Mouse (Mus musculus) limb, embryonic 15.5 days (tissue): Measurements from ENCODE around the gene Ubtd2. TPM values are rescaled to one million over a fixed set of nuclear protein-coding genes. Genes with fewer than 3 reads are reported as not detected.

Source experiments
- ATAC-seq: fragments of 200-750 bp; cut with Nextera tagmentation; 2 replicates; pipeline ENCODE4 v1.8.0; 2017; ENCODE audit warnings: low read depth, moderate TSS enrichment; ENCODE audit not compliant: insufficient number of reproducible peaks, low FRiP score, low TSS enrichment
- H3K27ac ChIP-seq: fragments of 300-500 bp; sonication (generic); 2 replicates; pipeline ENCODE4 v1.5.1; 2015; ENCODE audit warnings: moderate library complexity, mild to moderate bottlenecking, inconsistent platforms
- H3K27me3 ChIP-seq: fragments of 300-500 bp; sonication (generic); 2 replicates; pipeline ENCODE4 v1.6.1; 2015; ENCODE audit warnings: inconsistent platforms
- H3K36me3 ChIP-seq: fragments of 300-500 bp; sonication (generic); 2 replicates; pipeline ENCODE4 v1.6.1; 2015; ENCODE audit warnings: inconsistent platforms
- H3K4me1 ChIP-seq: fragments of 300-500 bp; sonication (generic); 2 replicates; pipeline ENCODE4 v1.6.1; 2015; ENCODE audit warnings: inconsistent platforms
- H3K4me2 ChIP-seq: fragments of 300-500 bp; sonication (generic); 2 replicates; pipeline ENCODE4 v1.6.1; 2015; ENCODE audit warnings: mild to moderate bottlenecking, inconsistent platforms
- H3K4me3 ChIP-seq: fragments of 300-500 bp; sonication (generic); 2 replicates; pipeline ENCODE4 v1.5.1; 2015; ENCODE audit warnings: mild to moderate bottlenecking, inconsistent platforms
- H3K9ac ChIP-seq: fragments of 300-500 bp; sonication (generic); 2 replicates; pipeline ENCODE4 v1.6.1; 2015; ENCODE audit warnings: inconsistent platforms
- H3K9me3 ChIP-seq: fragments of 300-500 bp; sonication (generic); 2 replicates; pipeline ENCODE4 v1.6.1; 2016; ENCODE audit warnings: inconsistent platforms
- WGBS: fragments of 180-500 bp; shearing (Covaris S2); methylation state at CpG from one replicate; pipeline ENCODE4 v1.1.7; 2015; 5-methylcytosine and 5-hydroxymethylcytosine counted together
- polyA plus RNA-seq: library from polyadenylated mRNA; unstranded; fragments of >200 nt; fragmentation: Nextera tagmentation; extraction: Ambion mirVana; gene quantifications from 2 replicates; pipeline ENCODE4 v1.2.1, GENCODE M21; 2015

Ubtd2 gene
- polyA plus RNA-seq, 1 experiment from 2014 or later: 97.1 TPM

DNA sequence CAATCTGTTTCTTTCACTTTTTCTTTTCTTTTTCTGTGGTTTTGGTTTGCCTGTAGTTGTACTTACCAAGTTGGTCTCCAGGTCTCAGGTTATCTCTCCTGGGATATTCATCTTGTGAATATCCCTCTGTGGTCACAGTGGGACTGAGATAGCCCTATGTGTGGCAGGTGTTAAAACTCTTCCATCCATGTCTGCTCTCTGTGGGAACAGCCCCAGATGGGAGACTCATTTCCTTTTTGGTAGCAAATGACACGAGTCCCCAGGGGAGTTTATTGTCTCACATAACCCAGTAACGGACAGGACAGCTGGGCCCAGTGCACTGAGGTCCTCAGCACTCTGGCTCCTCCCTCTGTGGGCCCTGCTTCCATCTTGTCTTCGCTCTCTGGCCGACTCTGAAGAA is 94.9 kb downstream of the Ubtd2 start:
- H3K4me3 ChIP-seq: no peak overlapping the region
- 57% methylated on average over 4 of the region's 4 CpGs for WGBS
- no peak overlapping the region for H3K4me2 ChIP-seq
- no peak for ATAC-seq
- H3K27me3 ChIP-seq: no peaks in the 10 kb centered on the region
- H3K9ac ChIP-seq: no peak overlapping the region
- H3K4me1 ChIP-seq: peaks cover 61% of the 10 kb centered on the region
- H3K9me3 ChIP-seq: no peaks in the 10 kb centered on the region
- no peak overlapping the region for H3K27ac ChIP-seq
- H3K36me3 ChIP-seq: no peaks in the 10 kb centered on the region

DNA sequence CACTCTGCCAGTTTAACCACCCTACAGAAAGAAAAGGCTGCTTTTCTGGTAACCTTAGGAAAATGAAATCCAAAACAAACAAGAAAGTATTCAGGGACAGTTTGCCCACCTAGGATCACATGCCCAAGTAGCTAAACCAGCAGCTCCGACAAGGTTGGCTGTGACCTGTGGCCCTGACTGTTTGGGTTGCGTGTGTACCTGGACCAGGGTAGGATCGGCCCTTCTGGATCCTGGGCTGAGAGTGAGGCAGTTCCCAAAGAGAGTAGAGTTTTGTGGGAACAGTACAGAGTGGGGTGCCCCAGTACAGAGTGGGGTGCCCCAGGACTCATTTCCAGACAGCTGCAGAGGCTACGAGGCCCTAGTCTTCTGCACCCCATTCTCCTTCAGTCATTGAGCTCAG is 95.9 kb downstream of the Ubtd2 start:
- no peak overlapping the region for H3K4me3 ChIP-seq
- 84% methylated on average over 4 of the region's 4 CpGs for WGBS
- H3K9me3 ChIP-seq: no peaks in the 10 kb centered on the region
- no peaks in the 10 kb centered on the region for H3K27me3 ChIP-seq
- peak overlapping the region; percentile 84 for H3K27ac ChIP-seq
- ATAC-seq: no peak
- no peak overlapping the region for H3K4me2 ChIP-seq
- H3K36me3 ChIP-seq: no peaks in the 10 kb centered on the region
- H3K9ac ChIP-seq: no peak overlapping the region
- H3K4me1 ChIP-seq: peaks cover 61% of the 10 kb centered on the region

DNA sequence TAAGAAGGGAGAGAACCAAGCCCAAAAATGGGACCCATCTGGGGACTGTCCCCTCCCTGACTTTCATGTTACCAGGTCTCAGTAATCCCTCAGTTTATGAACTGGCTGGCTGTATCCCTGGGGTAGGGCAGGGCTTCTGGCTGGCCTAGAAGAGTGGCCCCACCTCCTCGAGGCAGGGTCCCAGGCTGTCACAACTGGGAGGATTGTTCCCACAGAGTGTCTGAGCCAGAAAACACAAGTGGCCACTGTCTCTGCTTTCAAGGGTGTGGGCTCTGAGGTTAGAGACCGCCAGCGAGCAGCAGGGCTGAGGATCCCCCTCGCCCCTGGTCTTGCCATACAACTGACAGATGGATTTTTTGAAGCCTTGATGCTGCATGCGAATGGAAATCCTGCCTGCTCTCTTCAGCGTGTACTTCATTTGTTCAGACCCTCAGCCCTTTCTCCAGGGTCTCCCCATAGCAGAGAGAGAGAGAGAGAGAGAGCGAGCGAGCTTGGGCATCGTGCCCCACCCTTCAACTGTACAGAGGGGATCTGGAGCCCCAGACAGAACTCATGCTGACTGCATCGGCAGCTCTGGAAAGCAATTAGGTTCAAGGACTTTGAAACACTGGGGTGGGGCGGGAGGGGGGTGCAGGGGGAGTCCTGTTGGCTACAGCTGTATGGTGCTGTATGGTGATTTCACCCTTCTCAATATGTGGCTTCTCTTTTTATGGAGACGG is 96.6 kb downstream of the Ubtd2 start:
- H3K4me2 ChIP-seq: no peak overlapping the region
- no peaks in the 10 kb centered on the region for H3K36me3 ChIP-seq
- H3K9me3 ChIP-seq: no peaks in the 10 kb centered on the region
- peak; percentile 61 for ATAC-seq
- no peak overlapping the region for H3K9ac ChIP-seq
- H3K27ac ChIP-seq: peak overlapping the region; percentile 84
- 51% methylated on average over 12 of the region's 12 CpGs for WGBS
- no peaks in the 10 kb centered on the region for H3K27me3 ChIP-seq
- no peak overlapping the region for H3K4me3 ChIP-seq
- H3K4me1 ChIP-seq: peaks cover 57% of the 10 kb centered on the region

DNA sequence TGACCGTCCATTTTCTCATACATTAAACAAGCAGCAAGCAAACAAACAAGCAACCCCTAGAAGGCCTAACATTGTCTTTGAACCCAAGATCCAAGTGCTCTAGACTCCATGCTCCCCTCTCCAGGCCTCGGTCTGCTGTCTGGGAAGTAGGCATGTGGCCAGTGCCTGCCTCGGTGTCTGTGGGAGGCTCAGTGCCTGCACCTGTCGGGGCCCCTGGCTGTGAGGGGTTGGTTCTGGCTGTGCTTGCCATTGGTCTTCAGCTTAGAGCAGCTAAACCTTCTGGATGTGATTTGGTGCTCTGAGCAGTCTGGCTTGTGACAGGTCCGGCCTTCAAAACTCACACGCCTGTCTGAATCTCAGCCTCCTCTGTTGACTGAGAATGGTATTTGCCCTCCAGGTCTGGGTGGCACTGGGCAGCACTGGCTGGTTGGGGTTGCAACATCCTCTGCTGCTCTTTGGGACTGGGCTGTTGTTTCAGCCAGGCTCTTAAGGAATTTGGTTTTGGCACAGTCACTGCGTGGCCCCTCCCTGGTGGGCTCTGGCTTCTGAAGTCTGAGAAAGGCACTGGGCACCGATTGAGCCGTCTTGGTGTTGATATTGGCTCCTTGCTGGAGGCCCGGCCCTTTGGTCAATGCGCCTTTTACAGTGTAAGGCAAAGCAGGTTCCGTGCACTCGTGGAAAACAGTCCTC is 97.4 kb downstream of the Ubtd2 start:
- Histone ChIP-seq H3K4me1 (peaks cover 55% of the 10 kb centered on the region), H3K9me3 (no peaks in the 10 kb centered on the region), H3K4me3 (no peak overlapping the region), H3K9ac (no peak overlapping the region), H3K36me3 (no peaks in the 10 kb centered on the region), H3K27ac (peak overlapping the region; percentile 84), H3K4me2 (no peak overlapping the region), H3K27me3 (no peaks in the 10 kb centered on the region)
- 38% methylated on average over 13 of the region's 13 CpGs for WGBS
- peak; percentile 48 for ATAC-seq

DNA sequence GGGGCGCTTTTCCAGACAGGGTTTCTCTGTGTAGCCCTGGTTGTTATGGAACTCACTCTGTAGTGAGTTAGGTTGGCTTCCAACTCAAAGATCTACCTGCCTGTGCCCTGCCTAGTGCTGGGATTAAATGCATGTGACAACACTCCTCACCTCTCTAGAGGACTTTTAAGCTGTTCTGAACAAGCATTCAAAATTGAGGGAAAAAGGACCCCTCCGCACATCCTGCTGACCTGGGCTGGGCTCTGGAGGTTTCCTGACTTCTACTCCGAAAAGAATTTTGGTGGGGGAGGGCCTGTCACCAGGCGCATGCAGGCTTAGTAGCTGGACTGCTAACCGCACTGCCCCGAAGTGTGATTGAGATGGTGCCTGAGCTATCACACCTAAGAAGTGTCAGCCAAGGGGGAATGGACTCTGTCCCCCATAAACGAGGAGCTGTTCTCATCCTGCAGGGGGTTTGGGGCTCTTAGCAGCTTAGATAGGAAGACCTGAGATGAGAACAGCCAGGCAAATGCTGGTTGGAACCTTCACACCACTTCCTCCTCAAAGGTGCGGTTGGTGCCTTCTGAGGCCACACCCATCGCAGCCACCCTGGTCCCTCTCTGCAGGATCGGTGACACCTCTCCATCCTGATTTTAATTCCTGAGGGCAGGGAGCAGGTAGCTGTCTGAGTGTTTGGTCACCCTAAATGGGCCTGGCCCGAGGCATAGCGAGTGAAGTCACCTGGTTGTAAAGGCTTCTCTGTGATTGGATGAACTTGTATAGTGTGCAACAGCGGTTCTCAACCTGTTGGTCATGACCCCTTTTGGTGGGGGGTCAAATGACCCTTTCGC is 98.4 kb downstream of the Ubtd2 start:
- Histone ChIP-seq H3K27ac (peak overlapping the region; percentile 84), H3K36me3 (no peaks in the 10 kb centered on the region), H3K4me2 (no peak overlapping the region), H3K9me3 (no peaks in the 10 kb centered on the region), H3K4me3 (no peak overlapping the region), H3K9ac (no peak overlapping the region), H3K4me1 (peaks cover 55% of the 10 kb centered on the region), H3K27me3 (no peaks in the 10 kb centered on the region)
- 56% methylated on average over 14 of the region's 14 CpGs for WGBS
- no peak for ATAC-seq

DNA sequence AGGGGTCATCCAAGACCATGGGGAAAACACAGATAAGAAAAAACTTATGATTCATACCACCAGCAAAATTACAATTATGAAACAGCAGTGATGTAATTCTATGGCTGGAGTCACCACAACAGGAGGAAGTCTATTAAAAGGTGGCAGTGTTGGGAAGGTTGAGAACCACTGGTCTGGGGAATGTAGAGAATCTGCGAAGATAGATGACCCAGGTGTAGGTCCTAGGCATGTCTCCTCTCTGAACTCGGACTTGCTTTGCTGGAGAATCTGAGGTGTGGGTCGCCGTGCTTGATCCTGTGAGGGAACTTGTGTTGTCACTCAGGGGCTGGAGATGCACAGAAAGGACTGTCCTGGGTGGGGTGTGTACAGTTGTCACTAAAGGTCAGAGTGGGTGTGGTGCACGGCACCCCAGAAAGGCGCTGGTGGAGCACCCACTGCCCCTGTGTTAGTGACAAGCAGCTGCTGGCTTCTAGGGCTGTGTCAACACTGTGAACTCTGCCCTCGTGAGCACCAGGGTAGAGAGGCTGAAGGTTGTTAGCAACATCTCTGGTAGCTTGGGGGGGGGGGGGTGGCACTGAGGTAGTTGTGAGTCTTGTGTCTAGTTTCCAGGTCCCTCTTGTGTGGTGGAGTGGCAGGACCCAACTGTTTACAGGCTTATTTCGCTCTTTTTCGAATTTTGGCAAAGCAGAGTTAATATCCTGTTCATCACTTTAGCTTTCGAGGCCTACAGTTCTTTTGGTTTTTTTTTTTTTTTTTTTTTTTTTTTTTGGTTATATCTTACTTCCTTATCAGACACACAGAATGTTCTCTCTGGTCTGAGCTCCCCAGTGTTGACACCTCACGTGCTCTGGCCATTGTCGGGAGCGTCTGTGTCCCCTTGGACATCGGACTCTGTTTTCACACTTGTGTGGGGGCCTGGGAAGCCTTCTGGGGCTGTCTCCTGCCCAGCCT is 99.2 kb downstream of the Ubtd2 start:
- Histone ChIP-seq H3K4me3 (no peak overlapping the region), H3K27ac (no peak overlapping the region), H3K9ac (no peak overlapping the region), H3K4me2 (no peak overlapping the region), H3K4me1 (peaks cover 52% of the 10 kb centered on the region), H3K36me3 (no peaks in the 10 kb centered on the region), H3K9me3 (no peaks in the 10 kb centered on the region), H3K27me3 (no peaks in the 10 kb centered on the region)
- WGBS: 87% methylated on average over 14 of the region's 14 CpGs
- no peak for ATAC-seq

DNA sequence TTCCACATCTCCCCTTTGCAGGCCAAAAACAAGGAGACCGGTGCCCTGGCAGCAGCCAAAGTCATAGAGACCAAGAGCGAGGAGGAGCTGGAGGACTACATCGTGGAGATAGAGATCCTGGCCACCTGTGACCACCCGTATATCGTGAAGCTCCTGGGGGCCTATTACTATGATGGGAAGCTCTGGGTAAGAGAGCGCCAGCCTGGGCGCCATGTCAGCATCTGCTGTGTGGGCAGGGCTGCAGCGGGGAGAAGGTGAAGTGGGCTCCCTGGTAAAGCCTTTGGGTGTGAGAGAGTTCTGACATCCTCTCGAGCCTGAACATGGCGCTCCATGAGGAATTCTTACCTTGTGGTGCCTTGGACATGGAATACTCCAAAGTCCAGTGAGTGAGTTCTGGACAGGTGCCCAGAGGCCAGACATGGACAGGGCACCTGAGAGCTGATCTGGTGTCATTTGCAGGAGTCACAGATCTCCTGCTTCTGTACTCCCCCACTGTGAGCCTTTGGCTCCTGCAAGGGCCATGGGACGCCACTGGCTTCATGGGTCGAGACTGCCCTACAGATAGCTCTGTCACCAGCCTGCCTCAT is 100.0 kb downstream of the Ubtd2 start:
- Histone ChIP-seq H3K4me2 (no peak overlapping the region), H3K9ac (no peak overlapping the region), H3K27ac (no peak overlapping the region), H3K4me1 (peaks cover 45% of the 10 kb centered on the region), H3K27me3 (no peaks in the 10 kb centered on the region), H3K36me3 (no peaks in the 10 kb centered on the region), H3K4me3 (no peak overlapping the region), H3K9me3 (no peaks in the 10 kb centered on the region)
- no peak for ATAC-seq
- WGBS: 93% methylated on average over 12 of the region's 12 CpGs

DNA sequence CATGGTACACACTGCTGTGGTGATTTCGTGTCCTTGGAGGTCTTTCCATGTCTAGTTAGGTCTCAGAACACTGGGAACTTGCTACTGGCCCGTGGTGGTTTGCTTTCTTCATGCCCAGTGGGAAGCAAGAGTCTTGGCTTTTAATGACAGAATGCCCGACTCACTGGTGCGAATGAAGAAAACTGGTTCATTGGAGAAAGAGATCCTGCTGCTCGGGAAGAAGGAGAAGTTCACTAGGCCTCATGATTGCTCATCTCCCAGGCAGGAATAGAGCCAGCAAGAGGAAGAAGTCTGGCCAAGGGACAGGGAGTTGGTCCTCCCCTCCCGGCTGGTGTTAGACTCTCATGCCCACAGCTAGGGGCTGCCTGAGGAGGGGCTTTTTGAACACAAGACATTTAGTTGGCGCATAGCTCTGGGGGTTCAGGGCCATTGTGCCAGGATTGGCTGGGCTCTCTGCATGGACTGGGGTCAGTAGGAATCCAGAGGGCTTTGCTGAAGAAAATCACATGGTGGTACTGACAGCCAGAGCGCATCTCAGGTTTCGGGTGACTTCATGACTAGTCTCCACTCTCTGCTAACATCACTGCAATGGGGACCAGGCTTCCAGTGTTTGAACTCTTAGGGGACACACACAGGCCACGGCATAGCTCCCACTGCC is 101.3 kb downstream of the Ubtd2 start:
- H3K9ac ChIP-seq: no peak overlapping the region
- no peaks in the 10 kb centered on the region for H3K9me3 ChIP-seq
- 0 out of 2 replicates have a peak overlapping the region, but pooled peaks have one; percentile 3 for H3K27ac ChIP-seq
- WGBS: 78% methylated on average over 10 of the region's 10 CpGs
- H3K27me3 ChIP-seq: no peaks in the 10 kb centered on the region
- H3K4me1 ChIP-seq: peaks cover 32% of the 10 kb centered on the region
- no peak overlapping the region for H3K4me2 ChIP-seq
- H3K36me3 ChIP-seq: no peaks in the 10 kb centered on the region
- ATAC-seq: no peak
- H3K4me3 ChIP-seq: no peak overlapping the region

DNA sequence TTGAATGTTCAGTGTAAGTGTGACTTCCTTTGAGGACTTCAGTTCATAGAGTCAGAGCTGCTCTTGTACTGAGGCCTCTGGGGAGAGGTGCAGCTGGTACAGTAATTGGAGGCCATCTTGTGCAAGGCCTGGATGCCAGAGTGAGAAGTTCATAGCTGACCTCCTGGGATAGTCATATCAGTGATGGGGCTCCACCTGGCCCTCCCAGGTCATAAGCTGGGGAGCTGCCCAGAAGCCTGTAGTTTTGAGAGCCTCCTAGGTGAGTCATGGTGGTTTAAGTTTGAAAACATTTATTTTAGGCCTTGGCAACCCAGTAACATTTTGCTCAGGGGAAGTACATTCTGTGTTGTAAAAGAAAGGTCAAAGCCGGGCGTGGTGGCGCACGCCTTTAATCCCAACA is 102.9 kb downstream of the Ubtd2 start:
- H3K4me3 ChIP-seq: no peak overlapping the region
- H3K9ac ChIP-seq: no peak overlapping the region
- no peak overlapping the region for H3K4me2 ChIP-seq
- H3K9me3 ChIP-seq: no peaks in the 10 kb centered on the region
- H3K36me3 ChIP-seq: no peaks in the 10 kb centered on the region
- WGBS: 96% methylated on average over 4 of the region's 4 CpGs
- peaks cover 24% of the 10 kb centered on the region for H3K4me1 ChIP-seq
- no peaks in the 10 kb centered on the region for H3K27me3 ChIP-seq
- no peak for ATAC-seq
- no peak overlapping the region for H3K27ac ChIP-seq

DNA sequence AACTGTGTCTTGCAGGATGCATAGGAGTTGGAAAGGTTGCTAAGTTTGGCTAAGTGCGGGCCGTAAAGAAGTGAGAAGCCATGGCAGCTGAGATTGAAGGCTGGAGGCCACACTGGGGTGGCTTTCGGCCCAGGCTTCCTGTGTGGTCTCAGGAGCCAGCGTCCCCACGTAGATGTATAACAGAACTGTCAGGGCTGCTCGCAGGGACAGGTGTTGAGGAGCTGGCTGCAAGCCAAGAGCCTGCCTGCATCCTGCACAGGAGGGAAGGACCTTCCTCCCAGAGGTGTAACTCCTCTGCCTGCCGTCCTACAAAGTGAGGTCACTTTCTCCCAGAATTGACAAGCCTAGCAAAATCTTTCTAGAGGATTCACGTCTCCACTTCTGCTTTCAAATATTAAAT is 103.5 kb downstream of the Ubtd2 start:
- ATAC-seq: no peak
- WGBS: 16% methylated on average over 8 of the region's 8 CpGs
- H3K4me3 ChIP-seq: no peak overlapping the region
- no peak overlapping the region for H3K27ac ChIP-seq
- H3K36me3 ChIP-seq: no peaks in the 10 kb centered on the region
- no peaks in the 10 kb centered on the region for H3K27me3 ChIP-seq
- no peak overlapping the region for H3K4me2 ChIP-seq
- H3K9me3 ChIP-seq: no peaks in the 10 kb centered on the region
- H3K4me1 ChIP-seq: peaks cover 24% of the 10 kb centered on the region
- H3K9ac ChIP-seq: no peak overlapping the region
